Mouse (Mus musculus): ENCODE measurements around the gene Gpc6. TPM values are rescaled to one million over a fixed set of nuclear protein-coding genes. Genes with fewer than 3 reads are reported as not detected.

The Gpc6 gene
- polyA plus RNA-seq, 1 experiment = 4.7 TPM

DNA sequence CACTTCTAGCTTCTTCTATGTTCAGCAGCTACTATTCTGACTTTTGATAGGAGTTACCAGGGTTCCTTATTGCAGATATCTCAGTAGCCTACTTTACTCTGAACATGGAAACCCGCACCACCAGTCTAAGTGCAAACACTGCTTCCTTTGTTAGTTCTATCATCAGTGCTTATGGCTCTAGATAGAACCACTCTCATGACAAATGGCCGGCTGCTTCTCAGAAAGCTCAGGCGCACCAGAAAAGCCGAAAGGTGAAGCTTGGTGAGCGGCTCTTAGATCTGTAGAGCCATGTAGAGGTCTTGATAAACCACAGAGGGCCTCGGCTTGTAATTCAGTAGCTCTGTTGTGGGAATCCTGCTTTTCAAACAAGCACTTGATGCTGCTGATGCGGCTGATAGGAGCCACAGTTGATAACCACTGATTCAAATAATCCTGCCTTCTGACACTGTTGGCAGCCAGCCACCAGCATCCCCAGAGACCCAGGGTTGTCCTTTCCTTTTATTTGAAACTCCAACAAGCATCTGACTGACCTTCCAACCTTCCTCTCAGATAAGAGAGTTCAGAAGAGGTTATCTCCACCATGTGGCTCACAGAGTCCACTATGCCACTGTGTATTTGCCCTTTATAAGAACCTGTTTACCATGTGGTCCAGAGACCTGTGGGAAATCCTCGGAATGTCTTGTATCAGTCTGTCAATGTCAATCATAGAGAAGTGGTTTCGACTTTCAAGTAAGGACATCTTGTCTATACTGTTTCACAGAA, 723.3 kb downstream of the Gpc6 start:
- Histone ChIP-seq H3K4me1 (ENCODE audit: control insufficient read depth, insufficient read depth, low read length) (no peaks in the 10 kb centered on the region), H3K4me3 (ENCODE audit: insufficient read depth, low read length) (no peak overlapping the region), H3K27ac (ENCODE audit: insufficient read depth, low read length) (no peak overlapping the region)
- TF ChIP-seq POLR2A (IDR thresholded peaks at IDR 0.05; ENCODE audit: extremely low read depth, insufficient read depth, low read length) = no peak
- no peak for TF ChIP-seq CTCF (IDR thresholded peaks at IDR 0.05; ENCODE audit: extremely low read depth, insufficient read depth, low read length)

DNA sequence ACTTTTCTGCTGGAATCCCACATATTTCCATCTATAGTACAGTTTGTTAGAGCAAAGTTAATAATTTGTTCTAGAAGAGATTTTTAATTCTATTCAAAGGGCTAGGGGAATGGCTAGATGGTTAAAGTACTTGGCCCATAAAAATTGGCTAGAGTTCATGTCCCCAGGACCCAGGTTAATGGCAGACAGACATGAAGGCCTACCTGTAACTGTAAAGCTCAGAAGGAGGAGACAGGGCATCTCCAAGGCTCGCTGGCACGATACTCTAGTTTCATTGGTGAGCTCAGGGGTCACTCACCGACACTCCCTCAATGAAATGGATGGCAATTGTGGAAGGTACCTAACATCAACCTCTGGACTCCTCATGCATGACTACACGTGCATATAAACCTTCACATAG, 725.0 kb downstream of the Gpc6 start:
- Histone ChIP-seq H3K4me3 (ENCODE audit: insufficient read depth, low read length) (no peak overlapping the region), H3K4me1 (ENCODE audit: control insufficient read depth, insufficient read depth, low read length) (no peaks in the 10 kb centered on the region), H3K27ac (ENCODE audit: insufficient read depth, low read length) (no peak overlapping the region)
- TF ChIP-seq CTCF (IDR thresholded peaks at IDR 0.05; ENCODE audit: extremely low read depth, insufficient read depth, low read length) (no peak), POLR2A (IDR thresholded peaks at IDR 0.05; ENCODE audit: extremely low read depth, insufficient read depth, low read length) (no peak)

DNA sequence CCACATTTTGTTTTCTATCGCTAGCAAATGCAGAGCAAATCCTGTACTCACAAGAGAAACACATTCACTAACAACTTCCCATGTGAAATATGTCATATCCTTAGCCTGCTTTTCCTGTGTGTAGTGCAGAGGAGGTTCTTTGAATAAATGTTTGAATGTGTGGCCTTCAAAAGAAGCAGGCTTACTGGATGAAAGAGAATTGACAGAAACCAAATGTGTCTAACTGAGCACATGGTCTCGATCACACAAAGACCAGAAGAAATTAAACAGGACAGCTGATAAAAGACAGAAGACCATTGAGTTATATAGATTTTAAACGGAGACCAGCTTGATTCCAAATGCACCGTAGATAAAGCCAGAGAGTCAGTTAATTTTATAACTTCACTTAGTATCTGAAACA, 726.2 kb downstream of the Gpc6 start:
- Histone ChIP-seq H3K4me3 (ENCODE audit: insufficient read depth, low read length) (no peak overlapping the region), H3K4me1 (ENCODE audit: control insufficient read depth, insufficient read depth, low read length) (no peaks in the 10 kb centered on the region), H3K27ac (ENCODE audit: insufficient read depth, low read length) (no peak overlapping the region)
- TF ChIP-seq CTCF (IDR thresholded peaks at IDR 0.05; ENCODE audit: extremely low read depth, insufficient read depth, low read length) (no peak), POLR2A (IDR thresholded peaks at IDR 0.05; ENCODE audit: extremely low read depth, insufficient read depth, low read length) (no peak)

DNA sequence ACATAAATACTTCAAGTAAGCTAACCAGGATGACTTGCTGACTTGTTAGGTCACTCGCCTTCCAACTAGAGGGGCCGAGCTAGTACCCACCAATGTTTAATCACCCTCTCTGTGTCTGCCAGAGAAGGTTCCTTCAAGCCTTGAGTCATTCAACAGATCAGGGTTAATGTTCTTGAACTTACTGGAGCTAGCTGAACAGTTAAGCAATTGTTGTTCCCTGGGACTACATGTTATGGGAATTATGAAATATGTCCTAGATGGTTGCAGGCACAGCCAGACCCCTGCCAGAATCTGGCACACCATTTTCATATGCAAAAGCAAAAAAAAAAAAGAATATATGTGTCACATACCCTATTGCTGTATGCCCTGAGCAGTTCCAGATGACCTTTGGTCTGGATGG, 726.8 kb downstream of the Gpc6 start:
- no peak for TF ChIP-seq POLR2A (IDR thresholded peaks at IDR 0.05; ENCODE audit: extremely low read depth, insufficient read depth, low read length)
- TF ChIP-seq CTCF (IDR thresholded peaks at IDR 0.05; ENCODE audit: extremely low read depth, insufficient read depth, low read length) = no peak
- Histone ChIP-seq H3K4me1 (ENCODE audit: control insufficient read depth, insufficient read depth, low read length) (no peaks in the 10 kb centered on the region), H3K27ac (ENCODE audit: insufficient read depth, low read length) (no peak overlapping the region), H3K4me3 (ENCODE audit: insufficient read depth, low read length) (no peak overlapping the region)

DNA sequence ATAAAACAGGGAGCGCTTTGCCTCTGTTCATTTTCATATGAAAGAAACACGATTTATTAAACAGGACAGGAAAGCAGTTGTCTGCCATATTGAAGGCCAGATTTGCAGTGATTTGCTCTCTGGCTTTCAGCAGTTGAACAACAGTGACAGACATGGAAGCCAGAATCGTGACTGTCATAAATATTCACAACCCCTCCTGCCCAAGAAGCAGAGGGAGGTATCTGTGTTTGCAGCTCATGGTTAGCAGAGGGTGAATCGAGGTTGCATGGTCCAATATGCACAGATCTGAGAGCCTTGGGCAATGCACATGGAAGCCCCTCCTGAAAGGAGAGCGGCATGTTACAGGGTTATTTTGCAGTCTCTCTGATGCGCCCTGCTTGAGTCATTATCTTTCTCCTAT, 730.3 kb downstream of the Gpc6 start:
- Histone ChIP-seq H3K4me1 (ENCODE audit: control insufficient read depth, insufficient read depth, low read length) (no peaks in the 10 kb centered on the region), H3K4me3 (ENCODE audit: insufficient read depth, low read length) (no peak overlapping the region), H3K27ac (ENCODE audit: insufficient read depth, low read length) (no peak overlapping the region)
- no peak for TF ChIP-seq POLR2A (IDR thresholded peaks at IDR 0.05; ENCODE audit: extremely low read depth, insufficient read depth, low read length)
- TF ChIP-seq CTCF (IDR thresholded peaks at IDR 0.05; ENCODE audit: extremely low read depth, insufficient read depth, low read length) = no peak

DNA sequence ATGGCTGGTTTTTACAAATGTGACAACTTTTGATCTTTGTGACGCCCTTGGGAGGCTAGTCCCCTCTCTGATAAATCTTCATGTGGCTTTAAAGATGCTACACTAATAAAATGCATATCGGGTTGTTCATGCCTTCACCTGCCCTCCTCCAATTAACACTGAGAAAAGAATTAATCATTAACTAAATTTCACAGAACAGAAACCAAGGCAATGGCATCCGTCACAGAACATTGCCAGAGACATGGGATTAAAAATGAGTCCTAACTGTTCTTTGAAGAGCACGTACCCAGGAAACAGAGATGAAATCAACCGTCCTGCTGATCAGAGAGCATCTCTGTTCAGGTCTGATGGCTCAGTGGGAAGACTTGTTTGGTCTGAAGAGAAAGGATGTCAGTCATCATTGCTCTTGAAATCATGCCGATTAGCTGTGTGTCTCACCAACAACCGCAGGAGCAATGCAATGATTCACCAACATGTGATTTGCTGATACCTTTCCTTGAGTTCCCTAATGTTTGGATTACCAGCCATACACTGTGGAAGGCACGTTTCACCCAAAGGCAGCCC, 734.2 kb downstream of the Gpc6 start:
- Histone ChIP-seq H3K27ac (ENCODE audit: insufficient read depth, low read length) (no peak overlapping the region), H3K4me1 (ENCODE audit: control insufficient read depth, insufficient read depth, low read length) (no peaks in the 10 kb centered on the region), H3K4me3 (ENCODE audit: insufficient read depth, low read length) (no peak overlapping the region)
- TF ChIP-seq CTCF (IDR thresholded peaks at IDR 0.05; ENCODE audit: extremely low read depth, insufficient read depth, low read length) (no peak), POLR2A (IDR thresholded peaks at IDR 0.05; ENCODE audit: extremely low read depth, insufficient read depth, low read length) (no peak)

DNA sequence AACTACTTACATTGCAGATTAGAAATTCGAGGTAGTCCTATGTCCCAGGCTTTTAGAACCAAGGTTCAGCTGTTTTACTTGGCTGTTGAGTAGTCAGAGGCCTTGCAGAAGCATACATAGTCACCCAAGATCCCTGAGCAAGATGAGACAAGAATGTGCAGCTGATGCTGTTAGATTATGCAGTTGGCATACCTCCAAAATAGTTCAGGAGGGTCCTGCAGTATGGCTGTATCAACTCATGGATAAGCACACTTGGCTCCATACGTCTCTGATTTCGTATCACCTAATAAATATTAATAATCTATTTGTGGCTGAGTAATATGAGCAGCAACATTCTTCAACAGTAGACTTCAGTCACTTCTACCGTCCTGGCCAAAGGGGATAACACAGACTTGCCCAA, 737.1 kb downstream of the Gpc6 start:
- TF ChIP-seq CTCF (IDR thresholded peaks at IDR 0.05; ENCODE audit: extremely low read depth, insufficient read depth, low read length) (no peak), POLR2A (IDR thresholded peaks at IDR 0.05; ENCODE audit: extremely low read depth, insufficient read depth, low read length) (no peak)
- no peak overlapping the region for H3K4me3 ChIP-seq (ENCODE audit: insufficient read depth, low read length)
- no peaks in the 10 kb centered on the region for H3K4me1 ChIP-seq (ENCODE audit: control insufficient read depth, insufficient read depth, low read length)
- H3K27ac ChIP-seq (ENCODE audit: insufficient read depth, low read length) = no peak overlapping the region

DNA sequence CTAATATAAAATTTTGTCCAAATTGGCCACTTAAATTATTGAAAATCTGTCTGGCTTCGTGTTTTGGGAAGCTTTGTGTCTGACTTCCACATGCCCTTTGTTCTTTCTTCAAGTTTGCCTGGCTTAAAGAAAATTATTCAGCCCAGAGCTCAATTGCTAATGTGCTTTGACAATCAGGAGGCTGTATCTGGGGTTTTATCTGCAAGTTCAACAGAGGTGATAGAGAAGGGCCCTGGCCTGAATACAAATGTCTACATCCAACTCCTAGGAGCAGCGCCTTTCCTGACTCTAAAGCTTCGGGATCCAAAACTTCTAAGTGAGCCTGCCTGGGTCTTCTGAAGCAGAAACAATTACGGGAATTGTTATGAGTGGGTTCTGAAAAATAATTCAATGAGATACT, 739.7 kb downstream of the Gpc6 start:
- H3K4me1 ChIP-seq (ENCODE audit: control insufficient read depth, insufficient read depth, low read length) = no peaks in the 10 kb centered on the region
- TF ChIP-seq POLR2A (IDR thresholded peaks at IDR 0.05; ENCODE audit: extremely low read depth, insufficient read depth, low read length) (no peak), CTCF (IDR thresholded peaks at IDR 0.05; ENCODE audit: extremely low read depth, insufficient read depth, low read length) (no peak)
- no peak overlapping the region for H3K4me3 ChIP-seq (ENCODE audit: insufficient read depth, low read length)
- no peak overlapping the region for H3K27ac ChIP-seq (ENCODE audit: insufficient read depth, low read length)

DNA sequence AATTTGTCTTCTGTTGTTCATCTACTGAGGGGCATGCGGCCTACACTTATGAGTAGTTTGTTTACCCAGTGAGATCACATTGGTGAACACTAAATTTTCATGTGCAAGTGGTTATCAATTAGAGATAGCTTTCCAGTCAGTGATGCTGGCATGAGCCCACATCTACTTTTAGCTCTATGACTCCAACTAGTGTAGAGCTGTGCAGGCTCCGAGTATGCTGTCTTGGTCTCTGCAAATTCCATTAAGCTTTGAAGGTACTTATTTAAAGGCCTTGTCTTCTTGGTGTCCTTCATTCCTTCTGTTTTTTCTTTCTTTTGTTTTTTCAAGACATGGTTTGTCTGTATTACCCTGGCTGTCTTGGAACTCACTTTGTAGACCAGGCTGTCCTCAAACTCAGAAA, 741.0 kb downstream of the Gpc6 start:
- Histone ChIP-seq H3K4me3 (ENCODE audit: insufficient read depth, low read length) (no peak overlapping the region), H3K27ac (ENCODE audit: insufficient read depth, low read length) (no peak overlapping the region), H3K4me1 (ENCODE audit: control insufficient read depth, insufficient read depth, low read length) (no peaks in the 10 kb centered on the region)
- TF ChIP-seq POLR2A (IDR thresholded peaks at IDR 0.05; ENCODE audit: extremely low read depth, insufficient read depth, low read length) (no peak), CTCF (IDR thresholded peaks at IDR 0.05; ENCODE audit: extremely low read depth, insufficient read depth, low read length) (no peak)

DNA sequence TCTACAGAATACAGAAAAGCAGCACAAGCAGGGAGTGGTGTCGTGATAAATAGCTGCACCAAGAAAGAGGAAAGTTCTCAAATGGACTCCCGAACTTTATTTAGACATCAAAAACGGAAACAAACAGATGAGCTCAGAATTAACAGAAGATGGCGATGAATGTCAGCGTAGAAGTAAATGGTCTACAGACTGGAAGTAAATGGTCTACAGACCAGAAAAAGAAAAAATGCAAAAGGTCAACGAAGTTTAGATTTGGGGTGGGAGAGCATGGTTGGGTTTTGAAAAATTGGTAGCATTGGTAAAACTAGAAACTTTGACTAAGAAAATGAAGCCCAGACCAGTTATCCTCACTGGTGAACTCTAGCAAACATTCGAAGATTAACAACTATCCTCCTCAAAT, 748.4 kb downstream of the Gpc6 start:
- Histone ChIP-seq H3K4me1 (ENCODE audit: control insufficient read depth, insufficient read depth, low read length) (no peaks in the 10 kb centered on the region), H3K4me3 (ENCODE audit: insufficient read depth, low read length) (no peak overlapping the region), H3K27ac (ENCODE audit: insufficient read depth, low read length) (no peak overlapping the region)
- no peak for TF ChIP-seq POLR2A (IDR thresholded peaks at IDR 0.05; ENCODE audit: extremely low read depth, insufficient read depth, low read length)
- no peak for TF ChIP-seq CTCF (IDR thresholded peaks at IDR 0.05; ENCODE audit: extremely low read depth, insufficient read depth, low read length)

Measured in cortical plate, adult 2 months (tissue).